Mouse (Mus musculus): ENCODE data around the gene Cd200r2.

DNA sequence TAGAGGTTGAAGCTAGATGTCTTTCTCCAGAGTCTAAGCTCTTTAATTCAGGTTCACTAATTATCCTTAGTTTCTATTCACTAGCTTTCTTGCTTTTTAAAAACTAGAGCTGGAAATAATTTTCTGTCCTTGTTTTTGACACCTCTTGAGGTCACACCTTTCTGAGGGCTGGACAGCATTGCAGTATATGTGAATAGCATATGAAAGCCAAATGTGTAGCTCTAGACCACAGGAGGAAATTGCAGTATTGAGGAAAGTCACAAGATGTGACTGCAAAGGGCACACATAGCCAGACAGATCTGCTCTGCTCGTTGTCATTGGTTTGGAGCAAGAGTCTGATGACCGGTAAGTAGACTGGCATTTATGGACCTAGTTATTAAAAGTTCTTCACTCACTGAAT is at the start of gene Cd200r2:
- no peak for TF ChIP-seq GATA1 (IDR thresholded peaks at IDR 0.05; ENCODE audit: low read length)
- no peak for TF ChIP-seq TAL1 (IDR thresholded peaks at IDR 0.05; ENCODE audit: low read length)
